Mouse (Mus musculus): ENCODE data around the gene Rxrg. TPM values are rescaled to one million over a fixed set of nuclear protein-coding genes. Genes with fewer than 3 reads are reported as not detected.

Gene Rxrg
- total and polyA plus RNA-seq, 3 experiments, result not detected

GRCm38 (mm10) chr1:167551601-167552000 lies 46.6 kb upstream of the Rxrg start:
- H3K4me3 ChIP-seq (ENCODE audit: control insufficient read depth in 1 of 2, insufficient read depth in 1 of 2, low read depth in 2 of 2, low read length in 2 of 2), result no peak overlapping the region
- DNase-seq (ENCODE audit: low read depth, low spot score), result no peak
- H3K79me2 ChIP-seq (ENCODE audit: control insufficient read depth, insufficient read depth, low read length, poor library complexity), result no peaks in the 10 kb centered on the region

GRCm38 (mm10) chr1:167553959-167554526 lies 44.1 kb upstream of the Rxrg start:
- no peak for TF ChIP-seq SIN3A (IDR thresholded peaks at IDR 0.05; ENCODE audit: low read length)
- TF ChIP-seq MEF2A (IDR thresholded peaks at IDR 0.05; ENCODE audit: extremely low read depth, insufficient replicate concordance, low read depth, low read length, poor library complexity, severe bottlenecking), result no peak
- no peak for TF ChIP-seq TBP (IDR thresholded peaks at IDR 0.05; ENCODE audit: low read depth, low read length)
- no peak for TF ChIP-seq ZMIZ1 (IDR thresholded peaks at IDR 0.05; ENCODE audit: low read depth, low read length)
- no peak for TF ChIP-seq HCFC1 (IDR thresholded peaks at IDR 0.05; ENCODE audit: low read depth, low read length)
- no peak for TF ChIP-seq RCOR1 (IDR thresholded peaks at IDR 0.05; ENCODE audit: low read depth, low read length)
- TF ChIP-seq NELFE (IDR thresholded peaks at IDR 0.05; ENCODE audit: low read depth, low read length), result no peak
- no peak for TF ChIP-seq JUND (IDR thresholded peaks at IDR 0.05; ENCODE audit: low read depth, low read length)
- TF ChIP-seq MYB (IDR thresholded peaks at IDR 0.05; ENCODE audit: low read depth, low read length), result no peak
- TF ChIP-seq CTCF (IDR thresholded peaks at IDR 0.05 in 2 of 3, conservative IDR thresholded peaks at IDR 0.05 in 1 of 3; ENCODE audit: control insufficient read depth in 1 of 3, insufficient read depth in 1 of 3, low read depth in 2 of 3, low read length in 3 of 3, poor library complexity in 1 of 3, severe bottlenecking in 1 of 3), result no peak
- no peak for TF ChIP-seq ZC3H11A (IDR thresholded peaks at IDR 0.05; ENCODE audit: low read depth, low read length)
- TF ChIP-seq POLR2AphosphoS5 (IDR thresholded peaks at IDR 0.05; ENCODE audit: borderline replicate concordance, low read depth, low read length), result no peak
- TF ChIP-seq MYC (IDR thresholded peaks at IDR 0.05; ENCODE audit: low read depth, low read length), result no peak
- no peak for TF ChIP-seq MAZ (IDR thresholded peaks at IDR 0.05; ENCODE audit: low read depth, low read length)
- TF ChIP-seq POLR2AphosphoS2 (IDR thresholded peaks at IDR 0.05; ENCODE audit: low read length), result no peak
- TF ChIP-seq POLR2A (IDR thresholded peaks at IDR 0.05; ENCODE audit: control insufficient read depth in 1 of 2, insufficient read depth in 1 of 2, low read depth in 1 of 2, low read length in 2 of 2, poor library complexity in 1 of 2), result no peak
- no peak for TF ChIP-seq CHD1 (IDR thresholded peaks at IDR 0.05; ENCODE audit: low read depth, low read length)
- no peak for TF ChIP-seq EP300 (IDR thresholded peaks at IDR 0.05; ENCODE audit: low read depth in 1 of 2, low read length in 2 of 2)
- no peak for TF ChIP-seq UBTF (IDR thresholded peaks at IDR 0.05; ENCODE audit: borderline replicate concordance, insufficient read depth, low read depth, low read length)
- no peak for TF ChIP-seq ELF1 (IDR thresholded peaks at IDR 0.05; ENCODE audit: low read depth, low read length)
- H3K9ac ChIP-seq (ENCODE audit: control insufficient read depth, low read depth, low read length, poor library complexity, severe bottlenecking), result no peak overlapping the region
- H3K36me3 ChIP-seq (ENCODE audit: control insufficient read depth in 1 of 2, insufficient read depth in 2 of 2, low read length in 2 of 2), result no peaks in the 10 kb centered on the region
- H3K27me3 ChIP-seq (ENCODE audit: control insufficient read depth in 1 of 2, insufficient read depth in 2 of 2, low read length in 2 of 2), result no peaks in the 10 kb centered on the region
- no peaks in the 10 kb centered on the region for H3K4me1 ChIP-seq (ENCODE audit: control insufficient read depth in 1 of 2, insufficient read depth in 2 of 2, low read length in 2 of 2)
- no peak overlapping the region for H3K27ac ChIP-seq (ENCODE audit: control insufficient read depth, low read depth, low read length)
- H3K79me2 ChIP-seq (ENCODE audit: control insufficient read depth, insufficient read depth, low read length, poor library complexity), result no peaks in the 10 kb centered on the region
- no peaks in the 10 kb centered on the region for H3K9me3 ChIP-seq (replicated peaks; ENCODE audit: insufficient read depth, low read length)
- no peak for DNase-seq (ENCODE audit: low read depth, low spot score)
- H3K4me3 ChIP-seq (ENCODE audit: control insufficient read depth in 1 of 2, insufficient read depth in 1 of 2, low read depth in 2 of 2, low read length in 2 of 2), result no peak overlapping the region

More at GRCm38 (mm10) chr1:167551601-167552000, 46.6 kb upstream of the Rxrg start:
- no peak overlapping the region for H3K27ac ChIP-seq (ENCODE audit: control insufficient read depth, low read depth, low read length)
- no peaks in the 10 kb centered on the region for H3K36me3 ChIP-seq (ENCODE audit: control insufficient read depth in 1 of 2, insufficient read depth in 2 of 2, low read length in 2 of 2)
- TF ChIP-seq MAFK (IDR thresholded peaks at IDR 0.05; ENCODE audit: borderline replicate concordance, low read depth, low read length) (no peak), CTCF (IDR thresholded peaks at IDR 0.05 in 2 of 3, conservative IDR thresholded peaks at IDR 0.05 in 1 of 3; ENCODE audit: control insufficient read depth in 1 of 3, insufficient read depth in 1 of 3, low read depth in 2 of 3, low read length in 3 of 3, poor library complexity in 1 of 3, severe bottlenecking in 1 of 3) (no peak), MYC (IDR thresholded peaks at IDR 0.05; ENCODE audit: low read depth, low read length) (no peak), E2F4 (IDR thresholded peaks at IDR 0.05; ENCODE audit: borderline replicate concordance, low read depth, low read length) (no peak), SIN3A (IDR thresholded peaks at IDR 0.05; ENCODE audit: low read length) (no peak), MAX (IDR thresholded peaks at IDR 0.05; ENCODE audit: low read length) (no peak), ELF1 (IDR thresholded peaks at IDR 0.05; ENCODE audit: low read depth, low read length) (no peak), MAZ (IDR thresholded peaks at IDR 0.05; ENCODE audit: low read depth, low read length) (no peak), ETS1 (IDR thresholded peaks at IDR 0.05; ENCODE audit: low read depth, low read length) (no peak), RCOR1 (IDR thresholded peaks at IDR 0.05; ENCODE audit: low read depth, low read length) (no peak), MXI1 (IDR thresholded peaks at IDR 0.05; ENCODE audit: low read depth, low read length) (no peak), SMC3 (IDR thresholded peaks at IDR 0.05; ENCODE audit: low read depth, low read length) (no peak), KAT2A (conservative IDR thresholded peaks at IDR 0.05; ENCODE audit: low read depth, low read length) (no peak)
- H3K9me3 ChIP-seq (replicated peaks; ENCODE audit: insufficient read depth, low read length), result no peaks in the 10 kb centered on the region
- no peaks in the 10 kb centered on the region for H3K4me1 ChIP-seq (ENCODE audit: control insufficient read depth in 1 of 2, insufficient read depth in 2 of 2, low read length in 2 of 2)
- no peaks in the 10 kb centered on the region for H3K27me3 ChIP-seq (ENCODE audit: control insufficient read depth in 1 of 2, insufficient read depth in 2 of 2, low read length in 2 of 2)
- no peak overlapping the region for H3K9ac ChIP-seq (ENCODE audit: control insufficient read depth, low read depth, low read length, poor library complexity, severe bottlenecking)

Measured in MEL (cell line).